Mouse (Mus musculus): ENCODE measurements around the gene Gfer. TPM values are rescaled to one million over a fixed set of nuclear protein-coding genes. Genes with fewer than 3 reads are reported as not detected.

The Gfer gene
- polyA plus RNA-seq, 1 experiment = 9.0 TPM

DNA sequence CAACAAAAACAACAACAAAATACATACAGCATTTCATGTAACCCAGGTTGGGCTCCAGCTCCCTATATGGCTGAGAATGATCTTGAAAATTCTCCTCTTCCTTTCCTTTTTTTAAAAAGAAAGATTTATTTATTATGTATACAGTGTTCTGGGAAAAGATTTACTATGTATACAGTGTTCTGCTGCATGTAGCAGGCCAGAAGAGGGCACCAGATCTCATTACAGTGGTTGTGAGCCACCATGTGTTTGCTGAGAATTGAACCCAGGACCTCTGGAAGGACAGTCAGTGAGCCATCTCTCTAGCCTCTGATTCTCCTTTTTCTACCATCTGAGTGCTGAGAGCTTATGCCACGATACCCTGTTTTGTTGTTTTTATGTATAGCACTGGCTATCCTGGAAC is 38.6 kb upstream of the Gfer start:
- Histone ChIP-seq H3K36me3 (ENCODE audit: control insufficient read depth) (peaks cover 4% of the 10 kb centered on the region), H3K9me3 (ENCODE audit: control insufficient read depth, low read length) (no peaks in the 10 kb centered on the region), H3K27me3 (ENCODE audit: control insufficient read depth) (no peaks in the 10 kb centered on the region), H3K4me1 (ENCODE audit: control insufficient read depth) (peaks cover 37% of the 10 kb centered on the region), H3K4me3 (replicated peaks) (no peak overlapping the region)
- TF ChIP-seq GATA1 (IDR thresholded peaks at IDR 0.05; ENCODE audit: low read length) = no peak
- no peak for TF ChIP-seq TAL1 (IDR thresholded peaks at IDR 0.05; ENCODE audit: low read length)

DNA sequence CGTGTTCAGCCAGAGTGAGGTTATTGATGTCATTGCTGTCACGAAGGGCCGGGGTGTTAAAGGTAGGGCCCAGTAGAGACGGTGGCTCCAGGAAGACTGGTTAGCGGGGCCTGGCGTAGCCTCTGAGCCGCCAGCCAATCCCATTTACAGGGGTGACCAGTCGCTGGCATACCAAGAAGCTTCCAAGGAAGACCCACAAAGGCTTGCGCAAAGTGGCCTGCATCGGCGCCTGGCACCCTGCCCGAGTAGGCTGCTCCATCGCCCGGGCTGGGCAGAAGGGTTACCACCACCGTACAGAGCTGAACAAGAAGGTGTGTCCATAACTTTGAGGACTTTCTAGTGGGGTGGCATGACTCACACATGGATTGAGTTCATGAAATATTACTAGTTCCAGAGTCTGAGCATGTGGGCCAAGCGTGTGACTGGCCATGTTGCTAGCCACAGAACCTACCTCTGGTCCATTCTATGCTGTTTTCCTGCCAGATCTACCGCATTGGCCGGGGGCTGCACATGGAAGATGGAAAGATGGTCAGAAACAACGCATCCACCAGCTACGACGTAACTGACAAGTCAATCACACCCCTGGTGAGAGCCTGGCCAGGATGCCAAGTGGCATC is 37.6 kb upstream of the Gfer start:
- no peaks in the 10 kb centered on the region for H3K27me3 ChIP-seq (ENCODE audit: control insufficient read depth)
- H3K4me3 ChIP-seq (replicated peaks) = no peak overlapping the region
- peaks cover 34% of the 10 kb centered on the region for H3K4me1 ChIP-seq (ENCODE audit: control insufficient read depth)
- no peaks in the 10 kb centered on the region for H3K36me3 ChIP-seq (ENCODE audit: control insufficient read depth)
- no peaks in the 10 kb centered on the region for H3K9me3 ChIP-seq (ENCODE audit: control insufficient read depth, low read length)
- TF ChIP-seq GATA1 (IDR thresholded peaks at IDR 0.05; ENCODE audit: low read length) (no peak), TAL1 (IDR thresholded peaks at IDR 0.05; ENCODE audit: low read length) (no peak)

GRCm38 (mm10) chr17:24732233-24732935 is 36.4 kb upstream of the Gfer start:
- Histone ChIP-seq H3K9me3 (ENCODE audit: control insufficient read depth, low read length) (no peaks in the 10 kb centered on the region), H3K4me1 (ENCODE audit: control insufficient read depth) (peaks cover 26% of the 10 kb centered on the region), H3K36me3 (ENCODE audit: control insufficient read depth) (no peaks in the 10 kb centered on the region), H3K27me3 (ENCODE audit: control insufficient read depth) (peaks cover 6% of the 10 kb centered on the region), H3K4me3 (replicated peaks) (no peak overlapping the region)
- TF ChIP-seq GATA1 (IDR thresholded peaks at IDR 0.05; ENCODE audit: low read length) = no peak
- no peak for TF ChIP-seq TAL1 (IDR thresholded peaks at IDR 0.05; ENCODE audit: low read length)

- Histone ChIP-seq H3K36me3 (ENCODE audit: control insufficient read depth) (no peaks in the 10 kb centered on the region), H3K27me3 (ENCODE audit: control insufficient read depth) (peaks cover 6% of the 10 kb centered on the region), H3K4me1 (ENCODE audit: control insufficient read depth) (peaks cover 19% of the 10 kb centered on the region), H3K4me3 (replicated peaks) (no peak overlapping the region), H3K9me3 (ENCODE audit: control insufficient read depth, low read length) (no peaks in the 10 kb centered on the region)
- TF ChIP-seq GATA1 (IDR thresholded peaks at IDR 0.05; ENCODE audit: low read length) (no peak), TAL1 (IDR thresholded peaks at IDR 0.05; ENCODE audit: low read length) (no peak)
These were observed 34.8 kb upstream of the Gfer start for GRCm38 (mm10) chr17:24730787-24731186.

GRCm38 (mm10) chr17:24729067-24729466 is 33.1 kb upstream of the Gfer start:
- Histone ChIP-seq H3K9me3 (ENCODE audit: control insufficient read depth, low read length) (no peaks in the 10 kb centered on the region), H3K27me3 (ENCODE audit: control insufficient read depth) (peaks cover 6% of the 10 kb centered on the region), H3K36me3 (ENCODE audit: control insufficient read depth) (no peaks in the 10 kb centered on the region), H3K4me1 (ENCODE audit: control insufficient read depth) (peaks cover 17% of the 10 kb centered on the region), H3K4me3 (replicated peaks) (no peak overlapping the region)
- no peak for TF ChIP-seq TAL1 (IDR thresholded peaks at IDR 0.05; ENCODE audit: low read length)
- no peak for TF ChIP-seq GATA1 (IDR thresholded peaks at IDR 0.05; ENCODE audit: low read length)

DNA sequence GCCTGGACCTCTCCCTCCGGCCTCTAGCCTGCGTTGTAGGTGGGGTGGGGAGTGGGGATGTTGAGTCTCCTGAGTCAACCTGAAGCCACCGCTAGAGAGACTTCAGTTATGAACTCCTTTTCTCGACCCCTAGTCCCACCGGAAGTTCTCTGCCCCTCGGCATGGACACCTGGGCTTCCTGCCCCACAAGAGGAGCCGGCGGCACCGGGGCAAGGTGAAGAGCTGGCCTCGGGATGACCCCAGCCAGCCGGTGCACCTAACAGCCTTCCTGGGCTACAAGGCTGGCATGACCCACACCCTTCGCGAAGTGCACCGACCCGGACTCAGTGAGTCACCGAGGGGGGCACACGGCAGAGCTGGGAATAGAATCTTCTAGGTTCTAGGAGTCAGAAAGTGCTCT is 32.2 kb upstream of the Gfer start:
- Histone ChIP-seq H3K4me1 (ENCODE audit: control insufficient read depth) (peaks cover 23% of the 10 kb centered on the region), H3K27me3 (ENCODE audit: control insufficient read depth) (peaks cover 6% of the 10 kb centered on the region), H3K36me3 (ENCODE audit: control insufficient read depth) (no peaks in the 10 kb centered on the region), H3K4me3 (replicated peaks) (no peak overlapping the region), H3K9me3 (ENCODE audit: control insufficient read depth, low read length) (no peaks in the 10 kb centered on the region)
- TF ChIP-seq GATA1 (IDR thresholded peaks at IDR 0.05; ENCODE audit: low read length) = no peak
- no peak for TF ChIP-seq TAL1 (IDR thresholded peaks at IDR 0.05; ENCODE audit: low read length)

DNA sequence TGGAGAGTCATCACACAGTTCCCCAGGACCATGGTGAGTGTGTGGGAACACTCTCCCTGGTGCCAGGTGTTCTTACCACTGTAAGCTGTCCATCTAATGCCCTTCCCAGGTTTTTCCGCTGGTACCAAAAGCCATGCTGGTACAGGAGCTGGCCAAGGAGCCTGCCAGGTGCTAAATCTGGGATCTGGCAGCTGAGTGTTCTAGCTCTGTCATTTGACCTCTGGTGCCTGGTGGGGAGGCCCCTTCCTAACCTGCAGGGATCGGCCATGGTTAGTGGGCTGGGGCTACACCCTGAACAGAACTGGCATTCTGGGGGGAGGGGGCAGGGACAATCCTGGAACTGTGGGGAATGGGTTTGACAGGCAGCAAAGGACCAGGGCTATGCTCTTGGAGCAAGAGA is 31.7 kb upstream of the Gfer start, which contains the start of gene Rpl3l:
Gene Rpl3l, plus strand, starts transcription at position 203 of the 400 bp plus-strand sequence.
- peaks cover 29% of the 10 kb centered on the region for H3K4me1 ChIP-seq (ENCODE audit: control insufficient read depth)
- no peak within 1 kb of the TSS for H3K4me3 ChIP-seq (replicated peaks)
- H3K27me3 ChIP-seq (ENCODE audit: control insufficient read depth) = peaks cover 6% of the 10 kb centered on the region
- H3K36me3 ChIP-seq (ENCODE audit: control insufficient read depth) = peaks cover 2% of the 10 kb centered on the region
- no peak for TF ChIP-seq TAL1 (IDR thresholded peaks at IDR 0.05; ENCODE audit: low read length)
- no peak for TF ChIP-seq GATA1 (IDR thresholded peaks at IDR 0.05; ENCODE audit: low read length)
- H3K9me3 ChIP-seq (ENCODE audit: control insufficient read depth, low read length) = no peaks in the 10 kb centered on the region

- peaks cover 18% of the 10 kb centered on the region for H3K36me3 ChIP-seq (ENCODE audit: control insufficient read depth)
- TF ChIP-seq GATA1 (IDR thresholded peaks at IDR 0.05; ENCODE audit: low read length) (no peak), TAL1 (IDR thresholded peaks at IDR 0.05; ENCODE audit: low read length) (no peak)
- H3K4me1 ChIP-seq (ENCODE audit: control insufficient read depth) = peaks cover 44% of the 10 kb centered on the region
- peaks cover 6% of the 10 kb centered on the region for H3K27me3 ChIP-seq (ENCODE audit: control insufficient read depth)
- no peak overlapping the region for H3K4me3 ChIP-seq (replicated peaks)
- no peaks in the 10 kb centered on the region for H3K9me3 ChIP-seq (ENCODE audit: control insufficient read depth, low read length)
These were observed 29.9 kb upstream of the Gfer start for GRCm38 (mm10) chr17:24725637-24726390.

DNA sequence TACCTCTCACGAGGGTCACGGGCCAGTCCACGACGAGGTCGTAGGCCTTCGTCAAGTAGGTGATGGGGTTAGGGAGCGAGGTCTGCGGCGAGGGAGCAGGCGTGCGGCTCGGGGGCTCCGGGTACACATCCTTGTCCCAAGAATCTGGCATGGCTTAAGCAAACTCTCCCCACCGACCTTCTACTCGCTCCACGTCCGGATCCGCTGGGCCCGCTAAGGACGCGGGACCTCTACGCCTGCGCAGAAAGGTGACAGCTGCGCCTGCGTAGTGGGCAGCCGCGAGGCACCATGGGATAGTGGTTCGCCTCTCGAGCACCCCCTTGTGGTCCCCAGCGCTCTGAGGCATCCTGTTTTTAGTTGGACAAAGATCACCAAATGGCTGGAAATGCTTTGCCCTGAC is 28.2 kb upstream of the Gfer start, which contains the start of gene Ndufb10:
Gene Ndufb10, minus strand, starts transcription at position 295 of the 400 bp plus-strand sequence.
- TF ChIP-seq TAL1 (IDR thresholded peaks at IDR 0.05; ENCODE audit: low read length) (no peak), GATA1 (IDR thresholded peaks at IDR 0.05; ENCODE audit: low read length) (no peak)
- Histone ChIP-seq H3K4me1 (ENCODE audit: control insufficient read depth) (peaks cover 51% of the 10 kb centered on the region), H3K9me3 (ENCODE audit: control insufficient read depth, low read length) (no peaks in the 10 kb centered on the region), H3K36me3 (ENCODE audit: control insufficient read depth) (peaks cover 22% of the 10 kb centered on the region), H3K27me3 (ENCODE audit: control insufficient read depth) (peaks cover 6% of the 10 kb centered on the region), H3K4me3 (replicated peaks) (peak within 1 kb of the TSS; percentile 77)

Data from erythroblast, embryonic 14.5 days (primary cell).